Mouse (Mus musculus) MEL (cell line): Measurements from ENCODE around the gene Xrcc3. TPM values are rescaled to one million over a fixed set of nuclear protein-coding genes. Genes with fewer than 3 reads are reported as not detected.

Experiments used
- DNase-seq: peaks from one replicate; pipeline ENCODE4 v3.0.0; 2011; ENCODE audit warnings: low read depth, low spot score
- H3K27ac ChIP-seq: 2 replicates; pipeline ENCODE4 v1.5.1; 2012; ENCODE audit warnings: low read depth, mild to moderate bottlenecking, control low read depth, low read length, moderate library complexity; ENCODE audit not compliant: control insufficient read depth
- H3K27me3 ChIP-seq, 2 experiments: fragments of 150-350 bp in 1 of 2; sonication (generic) in 1 of 2; 2 replicates each; pipeline ENCODE4 v1.6.1; 2012; ENCODE audit warnings: low read length in 2 of 2, mild to moderate bottlenecking in 2 of 2, improper control_type of control experiment in 1 of 2, moderate library complexity in 1 of 2; ENCODE audit not compliant: insufficient read depth in 2 of 2, control insufficient read depth in 1 of 2
- H3K36me3 ChIP-seq, 2 experiments: 2 replicates each; pipeline ENCODE4 v1.6.1; 2012 to 2014; ENCODE audit warnings: low read length in 2 of 2, improper control_type of control experiment in 1 of 2, inconsistent platforms in 1 of 2, mild to moderate bottlenecking in 1 of 2; ENCODE audit not compliant: insufficient read depth in 2 of 2, control insufficient read depth in 1 of 2
- H3K4me1 ChIP-seq, 2 experiments: fragments of 150-350 bp in 1 of 2; sonication (generic) in 1 of 2; 2 replicates each; pipeline ENCODE4 v1.6.1; 2012; ENCODE audit warnings: low read length in 2 of 2, improper control_type of control experiment in 1 of 2, mild to moderate bottlenecking in 1 of 2; ENCODE audit not compliant: insufficient read depth in 2 of 2, control insufficient read depth in 1 of 2
- H3K4me3 ChIP-seq, 2 experiments: fragments of 150-350 bp in 1 of 2; sonication (generic) in 1 of 2; 2 replicates each; pipeline ENCODE4 v1.5.1; 2012; ENCODE audit warnings: low read depth in 2 of 2, low read length in 2 of 2, mild to moderate bottlenecking in 2 of 2, moderate library complexity in 2 of 2, control low read depth in 1 of 2, improper control_type of control experiment in 1 of 2; ENCODE audit not compliant: control insufficient read depth in 1 of 2, insufficient read depth in 1 of 2
- H3K79me2 ChIP-seq: 2 replicates; pipeline ENCODE4 v1.6.1; 2012; ENCODE audit warnings: mild to moderate bottlenecking, low read length, moderate library complexity; ENCODE audit not compliant: control insufficient read depth, poor library complexity, insufficient read depth
- H3K9ac ChIP-seq: 2 replicates; pipeline ENCODE4 v1.6.1; 2012; ENCODE audit warnings: low read depth, mild to moderate bottlenecking, control low read depth, low read length, moderate library complexity; ENCODE audit not compliant: control insufficient read depth, poor library complexity, severe bottlenecking
- H3K9me3 ChIP-seq: fragments of 150-350 bp; sonication (generic); replicated peaks from 2 replicates; pipeline ENCODE4 v1.6.1; 2012; ENCODE audit warnings: mild to moderate bottlenecking, low read length, improper control_type of control experiment, moderate library complexity; ENCODE audit not compliant: insufficient read depth
- CHD1 ChIP-seq: IDR thresholded peaks from 2 replicates; pipeline ENCODE4 v1.6.1; 2012; ENCODE audit warnings: low read depth, mild to moderate bottlenecking, inconsistent platforms, low read length, improper control_type of control experiment
- CHD2 ChIP-seq: IDR thresholded peaks from 2 replicates; pipeline ENCODE4 v1.6.1; 2011; ENCODE audit warnings: low read length, improper control_type of control experiment
- E2F4 ChIP-seq: IDR thresholded peaks from 2 replicates; pipeline ENCODE4 v1.6.1; 2011; ENCODE audit warnings: low read depth, low read length, improper control_type of control experiment, borderline replicate concordance
- ELF1 ChIP-seq: IDR thresholded peaks from 2 replicates; pipeline ENCODE4 v1.6.1; 2014; ENCODE audit warnings: low read depth, mild to moderate bottlenecking, inconsistent platforms, low read length, improper control_type of control experiment, moderate library complexity
- ETS1 ChIP-seq: IDR thresholded peaks from 2 replicates; pipeline ENCODE4 v1.6.1; 2012; ENCODE audit warnings: low read depth, mild to moderate bottlenecking, inconsistent platforms, low read length, improper control_type of control experiment, moderate library complexity
- MAFK ChIP-seq: IDR thresholded peaks from 2 replicates; pipeline ENCODE4 v1.6.1; 2011; ENCODE audit warnings: low read depth, mild to moderate bottlenecking, low read length, improper control_type of control experiment, borderline replicate concordance
- MEF2A ChIP-seq: IDR thresholded peaks from 2 replicates; pipeline ENCODE4 v1.6.1; 2014; ENCODE audit warnings: low read depth, mild to moderate bottlenecking, inconsistent platforms, low read length, improper control_type of control experiment; ENCODE audit not compliant: poor library complexity, insufficient replicate concordance, severe bottlenecking; ENCODE audit errors: extremely low read depth
- MXI1 ChIP-seq: IDR thresholded peaks from 2 replicates; pipeline ENCODE4 v1.6.1; 2011; ENCODE audit warnings: mild to moderate bottlenecking, low read depth, low read length, improper control_type of control experiment
- NELFE ChIP-seq: IDR thresholded peaks from 2 replicates; pipeline ENCODE4 v1.6.1; 2011; ENCODE audit warnings: low read depth, low read length, improper control_type of control experiment
- NRF1 ChIP-seq: IDR thresholded peaks from 2 replicates; pipeline ENCODE4 v1.6.1; 2014; ENCODE audit warnings: low read depth, mild to moderate bottlenecking, inconsistent platforms, low read length, improper control_type of control experiment, moderate library complexity; ENCODE audit not compliant: poor library complexity, insufficient read depth, severe bottlenecking
- POLR2AphosphoS2 ChIP-seq: IDR thresholded peaks from 2 replicates; pipeline ENCODE4 v1.6.1; 2011; ENCODE audit warnings: low read length, improper control_type of control experiment
- POLR2AphosphoS5 ChIP-seq: IDR thresholded peaks from 2 replicates; pipeline ENCODE4 v1.6.1; 2012; ENCODE audit warnings: low read depth, borderline replicate concordance, mild to moderate bottlenecking, inconsistent platforms, low read length, moderate library complexity, mixed read lengths
- TCF12 ChIP-seq: IDR thresholded peaks from 2 replicates; pipeline ENCODE4 v1.6.1; 2014; ENCODE audit warnings: low read depth, mild to moderate bottlenecking, inconsistent platforms, low read length, improper control_type of control experiment, moderate library complexity
- UBTF ChIP-seq: IDR thresholded peaks from 2 replicates; pipeline ENCODE4 v1.6.1; 2012; ENCODE audit warnings: low read depth, mild to moderate bottlenecking, inconsistent platforms, low read length, improper control_type of control experiment, moderate library complexity, borderline replicate concordance; ENCODE audit not compliant: insufficient read depth
- ZMIZ1 ChIP-seq: IDR thresholded peaks from 2 replicates; pipeline ENCODE4 v1.6.1; 2012; ENCODE audit warnings: low read depth, mild to moderate bottlenecking, inconsistent platforms, low read length, improper control_type of control experiment, moderate library complexity
- polyA plus RNA-seq, 2 experiments: library from polyadenylated mRNA; stranded (reverse) in 1 of 2; unstranded in 1 of 2; fragments of >175 nt in 1 of 2; fragments of >200 nt in 1 of 2; gene quantifications; 2 replicates each; pipeline versions ENCODE4 v1.2.1 to v1.2.4; 2012; ENCODE audit warnings: low replicate concordance in 2 of 2, low read depth in 1 of 2; ENCODE audit not compliant: insufficient read length in 2 of 2, insufficient read depth in 1 of 2, missing spikeins in 1 of 2
- total RNA-seq: library from RNA; depleted of rRNA; stranded (reverse); fragments of 300-350 nt; gene quantifications from 2 replicates; pipeline ENCODE4 v1.2.3, GENCODE M21; 2012

The Xrcc3 gene
- total and polyA plus RNA-seq, 3 experiments: 9.0 to 18.8 TPM; not detected in 1

- 0 out of 4 replicates have a peak, but pooled peaks cover 0 to under 1% of the 10 kb centered on the region in 2 experiments for H3K4me1 ChIP-seq
- TF ChIP-seq MAFK: no peak
- TF ChIP-seq MXI1: no peak
- no peak for TF ChIP-seq POLR2AphosphoS2
- TF ChIP-seq NRF1: no peak
Measured at GRCm38 (mm10) chr12:111774845-111775244, 38.8 kb downstream of the Xrcc3 start.

GRCm38 (mm10) chr12:111774156-111774555, 39.5 kb downstream of the Xrcc3 start:
- no peak for TF ChIP-seq ZMIZ1
- no peak for TF ChIP-seq UBTF
- no peak for TF ChIP-seq ELF1
- TF ChIP-seq MEF2A: no peak
- no peak for TF ChIP-seq TCF12
- no peak for TF ChIP-seq MXI1
- no peak for TF ChIP-seq CHD1
- TF ChIP-seq CHD2: no peak
- no peak for TF ChIP-seq NELFE
- TF ChIP-seq POLR2AphosphoS5: no peak
- no peak for TF ChIP-seq E2F4
- no peak for TF ChIP-seq ETS1
- no peak overlapping the region for H3K27ac ChIP-seq
- H3K9me3 ChIP-seq: no peaks in the 10 kb centered on the region
- no peak overlapping the region for H3K4me3 ChIP-seq
- no peak overlapping the region for H3K9ac ChIP-seq
- H3K79me2 ChIP-seq: peaks cover 10% of the 10 kb centered on the region; the same call in 1 of the 2 replicates
- no peaks in the 10 kb centered on the region for H3K27me3 ChIP-seq
- H3K36me3 ChIP-seq: peaks cover 2 to 10% of the 10 kb centered on the region in 2 experiments; a peak in 2 of 4 replicates
- H3K4me1 ChIP-seq: 0 out of 4 replicates have a peak, but pooled peaks cover 0 to 5% of the 10 kb centered on the region in 2 experiments
- DNase-seq: no peak

More at GRCm38 (mm10) chr12:111774845-111775244, 38.8 kb downstream of the Xrcc3 start:
- Histone ChIP-seq H3K27me3 (no peaks in the 10 kb centered on the region), H3K4me3 (no peak overlapping the region), H3K9me3 (no peaks in the 10 kb centered on the region), H3K27ac (no peak overlapping the region), H3K79me2 (peaks cover 7% of the 10 kb centered on the region; the same call in 1 of the 2 replicates), H3K9ac (no peak overlapping the region), H3K36me3 (peaks cover 0 to 10% of the 10 kb centered on the region in 2 experiments; a peak in 2 of 4 replicates)
- DNase-seq: no peak
